32 mouse cellular contexts compared by ENCODE assay signal in genomic region chr5:53043716-53044115, GRCm38 (mm10). TPM values are rescaled to one million over a fixed set of nuclear protein-coding genes. Genes with fewer than 3 reads are reported as not detected.
DNase-seq lines count a peak whose midpoint lies in the region; ATAC-seq and TF ChIP-seq lines count a peak whose summit lies in the region.
"Had no signal": no experiment of that assay in that cellular context is flagged by ENCODE, and none has a peak within 500 bp of the region (broad histone marks: within the 10 kb centered on the region; RNA-seq: fewer than 3 reads in every experiment).

No protein-coding gene starts in this region.

- H3K27me3 ChIP-seq in kidney, embryonic 16.5 days (ENCODE audit: insufficient read depth, low read length): peaks cover 11% of the 10 kb centered on the region
- H3K27me3 ChIP-seq in intestine, postnatal 0 days (replicated peaks; ENCODE audit: control insufficient read depth, insufficient read depth, low read length): no peaks in the 10 kb centered on the region

- peaks cover 4% of the 10 kb centered on the region; the same call in 1 of the 2 replicates for H3K4me1 ChIP-seq in kidney, embryonic 16.5 days (ENCODE audit: insufficient read depth, low read length)
- peaks cover 13% of the 10 kb centered on the region for H3K4me1 ChIP-seq in intestine, postnatal 0 days (replicated peaks; ENCODE audit: control insufficient read depth, insufficient read depth, low read length)

- no peaks in the 10 kb centered on the region for H3K9me3 ChIP-seq in kidney, embryonic 16.5 days (ENCODE audit: low read length)
- H3K9me3 ChIP-seq in intestine, postnatal 0 days (ENCODE audit: control insufficient read depth): no peaks in the 10 kb centered on the region
- H3K9me3 ChIP-seq: embryonic facial prominence, embryonic 12.5 days; embryonic facial prominence, embryonic 15.5 days; forebrain, embryonic 12.5 days; forebrain, embryonic 15.5 days; heart, embryonic 10.5 days; heart, embryonic 13.5 days had no signal

- H3K4me3 ChIP-seq in kidney, embryonic 16.5 days (ENCODE audit: low read length): no peak overlapping the region
- H3K4me3 ChIP-seq in intestine, postnatal 0 days (ENCODE audit: low read depth, low read length): no peak overlapping the region
- H3K4me3 ChIP-seq: embryonic facial prominence, embryonic 12.5 days; embryonic facial prominence, embryonic 15.5 days; forebrain, embryonic 12.5 days; forebrain, embryonic 15.5 days; heart, adult 2 months; heart, embryonic 10.5 days; heart, embryonic 13.5 days had no signal

- WGBS in kidney, embryonic 16.5 days: 38% methylated on average over 1 of the region's 1 CpGs
- 14% methylated on average over 1 of the region's 1 CpGs for WGBS in intestine, postnatal 0 days

- H3K27ac ChIP-seq in kidney, embryonic 16.5 days (ENCODE audit: low read length): no peak overlapping the region
- peak overlapping the region; percentile 88 for H3K27ac ChIP-seq in intestine, postnatal 0 days (ENCODE audit: low read depth, low read length)
- H3K27ac ChIP-seq: embryonic facial prominence, embryonic 12.5 days; embryonic facial prominence, embryonic 15.5 days; forebrain, embryonic 12.5 days; forebrain, embryonic 15.5 days; heart, adult 2 months; heart, embryonic 10.5 days; heart, embryonic 13.5 days; hindbrain, embryonic 14.5 days; hindbrain, postnatal 0 days had no signal

- DNase-seq in kidney, adult 9 months: peak; percentile 47
- DNase-seq in kidney, adult 11 months: no peak
- DNase-seq in kidney, postnatal 36 days: peak; percentile 19 to 43
- peak; percentile 52 for DNase-seq in fat pad, adult 2 months (ENCODE audit: extremely low read depth, low read depth, low spot score)
- DNase-seq in adrenal gland, adult 2 months: no peak
- DNase-seq: adrenal gland, postnatal 14 days; cerebellum, adult 11 months; cerebellum, adult 2 months; cerebellum, adult 9-11 months; cerebellum, postnatal 25 days; gastrocnemius, postnatal 25 days; heart, adult 2 months; heart, postnatal 14 days; heart, postnatal 4 days had no signal

- no peak overlapping the region for H3K9ac ChIP-seq in kidney, embryonic 16.5 days (replicated peaks; ENCODE audit: low read length)
- H3K9ac ChIP-seq in intestine, postnatal 0 days (ENCODE audit: low read depth, low read length): no peak overlapping the region
- H3K9ac ChIP-seq: embryonic facial prominence, embryonic 12.5 days; embryonic facial prominence, embryonic 15.5 days; forebrain, embryonic 12.5 days; forebrain, embryonic 15.5 days; heart, embryonic 13.5 days; hindbrain, embryonic 14.5 days had no signal

- H3K4me2 ChIP-seq in kidney, embryonic 16.5 days (replicated peaks; ENCODE audit: low read depth, low read length): no peak overlapping the region
- H3K4me2 ChIP-seq in intestine, postnatal 0 days (replicated peaks; ENCODE audit: low read depth): peak overlapping the region; percentile 27; the same call in 1 of the 2 replicates
- H3K4me2 ChIP-seq: embryonic facial prominence, embryonic 12.5 days; embryonic facial prominence, embryonic 15.5 days; forebrain, embryonic 12.5 days; forebrain, embryonic 15.5 days; heart, embryonic 13.5 days; hindbrain, embryonic 14.5 days had no signal

- no peak for TF ChIP-seq CTCF in intestine, postnatal 0 days (IDR thresholded peaks at IDR 0.05; ENCODE audit: low read depth)

- no peak for ATAC-seq in kidney, embryonic 16.5 days (ENCODE audit: low FRiP score, low TSS enrichment)
- peak; percentile 37 for ATAC-seq in intestine, postnatal 0 days
- ATAC-seq: activated CD4-positive, CD25-positive, alpha-beta regulatory T cell, adult 4 months; CD4-positive, CD25-positive, alpha-beta regulatory T cell, adult 4 months; forebrain, embryonic 15.5 days; hindbrain, postnatal 0 days had no signal

- no peaks in the 10 kb centered on the region for H3K36me3 ChIP-seq in kidney, embryonic 16.5 days (ENCODE audit: insufficient read depth, low read length)
- no peaks in the 10 kb centered on the region for H3K36me3 ChIP-seq in intestine, postnatal 0 days (ENCODE audit: control insufficient read depth, insufficient read depth)
- H3K36me3 ChIP-seq: embryonic facial prominence, embryonic 12.5 days; embryonic facial prominence, embryonic 15.5 days; forebrain, embryonic 12.5 days; forebrain, embryonic 15.5 days; heart, embryonic 10.5 days; heart, embryonic 13.5 days had no signal

RNA-seq across cellular contexts. Expression of gene Slc34a2, which starts 5.8 kb away (rescaled TPM):
- 0.64 and 2.5 TPM in 2 replicates for polyA plus RNA-seq in kidney, embryonic 16.5 days (2015; fragmentation: Nextera tagmentation; extraction: Ambion mirVana)
- 132 and 161 TPM in 2 replicates for polyA plus RNA-seq in intestine, postnatal 0 days (2015; fragmentation: Nextera tagmentation; extraction: Ambion mirVana)
- under 1 TPM in 1 of 2 experiments, not detected in 1; 0.17 TPM for total RNA-seq in adrenal gland, adult 2 months (2021)
- polyA plus RNA-seq in adrenal gland, adult 2 months (2012; rRNA removed): 0.06 TPM in 1 of 2 replicates, not detected in the other
- total RNA-seq: adrenal gland, adult 18-20 months; common myeloid progenitor, adult 5-6 weeks; gastrocnemius, adult 8-10 months; gastrocnemius, postnatal 25 days; granulocyte monocyte progenitor cell, adult 5-6 weeks; heart, adult 2 months; MEL had no signal
- polyA plus RNA-seq: activated CD4-positive, CD25-positive, alpha-beta regulatory T cell, adult 4 months; CD4-positive, CD25-positive, alpha-beta regulatory T cell, adult 4 months; forebrain, embryonic 12.5 days; forebrain, embryonic 15.5 days; heart, embryonic 10.5 days; heart, embryonic 13.5 days; hindbrain, embryonic 11.5 days had no signal

Comparison
In these comparisons a context has a peak if more than half of its experiments do, and no peak if none do; other contexts are left out.
1. DNase-seq: peak in kidney, adult 9 months (single experiment), kidney, postnatal 36 days (2 of 2) and fat pad, adult 2 months (single experiment); none in kidney, adult 11 months (single experiment) and adrenal gland, adult 2 months (single experiment).
2. RNA of gene Slc34a2, which starts 5.8 kb away (polyA plus RNA-seq): 132 to 161 TPM in intestine, postnatal 0 days; 0.64 to 2.5 TPM in kidney, embryonic 16.5 days and 0.06 TPM in adrenal gland, adult 2 months; every median in the first group is over 10 times any median in the second.